Mouse (Mus musculus) testis, adult 2 months (tissue): ENCODE data around the gene Clec16a. TPM values are rescaled to one million over a fixed set of nuclear protein-coding genes. Genes with fewer than 3 reads are reported as not detected.

Experiments
- H3K27ac ChIP-seq: fragments of 200-500 bp; 2 replicates; pipeline ENCODE4 v1.5.1; 2012; ENCODE audit warnings: low read depth, low read length; ENCODE audit not compliant: control insufficient read depth, insufficient read depth
- H3K27me3 ChIP-seq: fragments of 200-500 bp; 2 replicates; pipeline ENCODE4 v1.6.1; 2012; ENCODE audit warnings: mild to moderate bottlenecking, low read length, moderate library complexity; ENCODE audit not compliant: control insufficient read depth, insufficient read depth
- H3K36me3 ChIP-seq: fragments of 200-500 bp; 2 replicates; pipeline ENCODE4 v1.6.1; 2012; ENCODE audit warnings: mild to moderate bottlenecking, low read length; ENCODE audit not compliant: control insufficient read depth, insufficient read depth
- H3K4me1 ChIP-seq: fragments of 200-500 bp; 2 replicates; pipeline ENCODE4 v1.6.1; 2012; ENCODE audit warnings: low read length; ENCODE audit not compliant: control insufficient read depth, insufficient read depth
- H3K4me3 ChIP-seq: fragments of 200-500 bp; 2 replicates; pipeline ENCODE4 v1.5.1; 2012; ENCODE audit warnings: low read depth, mild to moderate bottlenecking, low read length, moderate library complexity, mixed read lengths; ENCODE audit not compliant: control insufficient read depth
- CTCF ChIP-seq: fragments of 200-500 bp; IDR thresholded peaks from 2 replicates; pipeline ENCODE4 v1.5.1; 2012; ENCODE audit warnings: low read depth, mild to moderate bottlenecking, inconsistent platforms, low read length, moderate library complexity; ENCODE audit not compliant: control insufficient read depth, insufficient read depth, insufficient replicate concordance
- POLR2A ChIP-seq: fragments of 200-500 bp; IDR thresholded peaks from 2 replicates; pipeline ENCODE4 v1.6.1; 2012; ENCODE audit warnings: low read depth, mild to moderate bottlenecking, inconsistent platforms, low read length, moderate library complexity; ENCODE audit not compliant: control insufficient read depth
- polyA plus RNA-seq: library from polyadenylated mRNA; depleted of rRNA; stranded (reverse); fragments of >200 nt; gene quantifications from 2 replicates; pipeline ENCODE4 v1.2.3, GENCODE M21; 2012

The Clec16a gene
- polyA plus RNA-seq, 1 experiment = 30.8 TPM

DNA sequence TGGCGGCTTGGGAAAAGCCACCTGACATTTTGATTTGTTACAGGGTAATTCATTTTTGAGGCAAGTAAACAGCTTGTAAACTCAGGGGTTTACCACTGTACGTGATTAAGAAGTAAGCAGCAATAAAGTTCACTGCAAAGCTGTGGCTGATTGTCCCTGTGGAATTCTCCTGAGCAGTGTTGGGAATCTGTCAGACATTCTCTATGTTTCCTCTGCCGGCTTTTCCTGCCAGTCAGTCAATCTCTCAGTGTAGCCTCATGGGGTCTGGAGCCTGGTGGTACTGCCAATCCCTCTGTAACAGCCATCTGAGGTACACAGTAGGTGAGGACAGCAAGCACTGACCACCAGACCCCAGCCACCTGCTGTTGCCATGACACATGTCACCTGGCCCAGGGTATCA, 183.7 kb downstream of the Clec16a start:
- TF ChIP-seq CTCF (no peak), POLR2A (no peak)
- H3K4me3 ChIP-seq = no peak overlapping the region
- no peaks in the 10 kb centered on the region for H3K4me1 ChIP-seq

DNA sequence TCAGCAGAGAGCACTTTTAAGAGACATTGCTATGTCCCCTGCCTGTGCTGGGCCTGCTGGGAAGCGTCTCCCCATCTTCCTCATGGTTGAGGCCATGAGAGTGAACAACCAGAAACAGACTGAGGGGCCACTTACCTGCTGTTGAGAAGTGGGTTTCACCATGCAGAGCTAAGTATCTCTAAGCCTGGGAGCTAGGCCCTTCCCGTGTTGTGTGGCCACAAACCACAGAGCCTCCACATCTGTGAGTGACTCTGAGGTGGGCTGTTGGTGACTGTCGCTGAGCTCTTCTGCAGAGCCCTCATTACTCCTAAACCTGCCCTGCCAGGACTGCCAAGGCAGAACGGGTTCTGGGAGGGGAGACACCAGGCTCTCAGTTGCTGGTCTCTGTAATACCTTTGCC, 185.8 kb downstream of the Clec16a start:
- Histone ChIP-seq H3K4me3 (no peak overlapping the region), H3K4me1 (no peaks in the 10 kb centered on the region), H3K27ac (no peak overlapping the region), H3K36me3 (no peaks in the 10 kb centered on the region), H3K27me3 (no peaks in the 10 kb centered on the region)
- TF ChIP-seq CTCF (no peak), POLR2A (no peak)

More for the DNA sequence above, 183.7 kb downstream of the Clec16a start:
- Histone ChIP-seq H3K27ac (no peak overlapping the region), H3K36me3 (no peaks in the 10 kb centered on the region), H3K27me3 (no peaks in the 10 kb centered on the region)

DNA sequence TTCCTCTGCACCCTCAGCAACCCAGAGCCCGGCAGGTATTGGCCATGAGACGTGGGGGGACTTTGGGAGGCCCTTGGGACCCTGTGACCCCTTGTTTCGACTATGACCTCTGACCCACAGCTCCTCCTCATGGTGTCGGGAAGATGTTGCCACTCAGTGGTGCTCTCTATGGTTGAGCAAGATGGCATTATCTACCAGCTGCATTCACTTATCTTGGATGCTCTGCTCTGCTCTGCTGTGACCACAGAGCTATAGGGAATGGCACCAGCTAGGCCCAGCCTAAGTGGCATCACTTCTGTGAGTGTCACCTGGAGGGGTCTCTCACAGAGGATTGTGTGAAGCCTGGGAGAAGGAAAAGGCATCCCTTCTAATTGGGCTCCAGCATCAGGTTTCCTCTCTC, 186.6 kb downstream of the Clec16a start:
- TF ChIP-seq POLR2A = no peak
- TF ChIP-seq CTCF = no peak
- H3K4me1 ChIP-seq = no peaks in the 10 kb centered on the region
- no peak overlapping the region for H3K27ac ChIP-seq
- no peaks in the 10 kb centered on the region for H3K27me3 ChIP-seq
- no peaks in the 10 kb centered on the region for H3K36me3 ChIP-seq
- no peak overlapping the region for H3K4me3 ChIP-seq

DNA sequence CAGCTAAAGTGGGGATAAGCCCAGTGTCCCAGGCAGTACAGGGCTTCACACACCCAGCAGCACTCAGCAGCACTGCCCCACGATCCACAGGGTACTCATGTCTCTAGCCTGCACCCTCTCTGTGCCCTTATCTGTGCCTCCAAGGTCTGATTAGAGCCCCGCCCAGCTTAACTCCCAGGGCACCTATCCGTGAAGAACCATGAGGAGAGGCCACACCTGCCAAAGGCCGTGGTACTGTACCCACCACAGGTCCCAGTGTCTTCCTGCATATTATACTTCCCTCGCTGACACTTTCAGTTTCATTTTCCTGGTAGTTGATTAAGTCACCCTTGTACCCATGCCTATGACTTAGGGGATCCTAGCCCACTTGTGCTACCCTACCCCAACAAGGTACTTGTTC, 187.3 kb downstream of the Clec16a start:
- H3K4me1 ChIP-seq = no peaks in the 10 kb centered on the region
- no peaks in the 10 kb centered on the region for H3K36me3 ChIP-seq
- no peak overlapping the region for H3K4me3 ChIP-seq
- no peaks in the 10 kb centered on the region for H3K27me3 ChIP-seq
- TF ChIP-seq CTCF (no peak), POLR2A (no peak)
- no peak overlapping the region for H3K27ac ChIP-seq

- Histone ChIP-seq H3K4me1 (no peaks in the 10 kb centered on the region), H3K27me3 (no peaks in the 10 kb centered on the region), H3K4me3 (no peak overlapping the region), H3K36me3 (no peaks in the 10 kb centered on the region), H3K27ac (no peak overlapping the region)
- TF ChIP-seq CTCF (no peak), POLR2A (no peak)
These were observed 190.6 kb downstream of the Clec16a start for GRCm38 (mm10) chr16:10735781-10736180.

DNA sequence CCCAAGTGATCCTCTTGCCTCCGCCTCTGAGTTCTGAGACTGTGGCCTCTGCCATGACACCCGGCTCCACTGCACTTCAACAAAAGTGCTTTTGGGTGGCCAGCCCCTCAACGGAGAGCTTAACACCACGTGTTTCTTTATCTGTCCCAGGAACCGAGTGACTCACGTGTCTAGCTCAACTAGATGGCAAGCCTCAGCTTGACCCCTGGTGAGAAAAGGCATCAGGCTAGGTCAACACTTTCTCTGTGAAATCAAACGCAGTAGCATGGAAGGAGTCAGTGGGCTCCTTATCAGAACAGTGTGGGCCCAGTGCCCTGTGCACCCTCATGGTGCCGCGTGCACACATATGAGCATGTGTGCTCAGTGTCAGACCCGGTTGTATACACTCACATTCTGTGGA, 191.2 kb downstream of the Clec16a start:
- Histone ChIP-seq H3K27me3 (no peaks in the 10 kb centered on the region), H3K4me3 (no peak overlapping the region), H3K36me3 (no peaks in the 10 kb centered on the region), H3K27ac (no peak overlapping the region), H3K4me1 (no peaks in the 10 kb centered on the region)
- TF ChIP-seq CTCF = no peak
- no peak for TF ChIP-seq POLR2A

- no peak overlapping the region for H3K27ac ChIP-seq
- TF ChIP-seq POLR2A (no peak), CTCF (no peak)
- H3K4me1 ChIP-seq = no peaks in the 10 kb centered on the region
- no peaks in the 10 kb centered on the region for H3K27me3 ChIP-seq
- no peaks in the 10 kb centered on the region for H3K36me3 ChIP-seq
- H3K4me3 ChIP-seq = no peak overlapping the region
These were observed 192.4 kb downstream of the Clec16a start for GRCm38 (mm10) chr16:10737571-10737970.

GRCm38 (mm10) chr16:10738866-10739265, 193.7 kb downstream of the Clec16a start:
- Histone ChIP-seq H3K4me3 (no peak overlapping the region), H3K36me3 (no peaks in the 10 kb centered on the region), H3K27ac (no peak overlapping the region), H3K27me3 (no peaks in the 10 kb centered on the region), H3K4me1 (no peaks in the 10 kb centered on the region)
- no peak for TF ChIP-seq CTCF
- TF ChIP-seq POLR2A = no peak
